Mouse (Mus musculus) small intestine, adult 10 weeks (tissue): ENCODE results near the gene Timp2. TPM values are rescaled to one million over a fixed set of nuclear protein-coding genes. Genes with fewer than 3 reads are reported as not detected.

ENCODE experiments used
- polyA plus RNA-seq: library from polyadenylated mRNA; stranded (reverse); fragments of 350-450 nt; fragmentation: Illumina TruSeq; extraction: RNeasy Lipid Tissue Mini Kit (QIAGEN cat#74804); gene quantifications from one replicate; pipeline ENCODE4 v1.2.3, GENCODE M21; 2014; ENCODE audit warnings: low replicate concordance

The Timp2 gene
- 16.7 TPM for polyA plus RNA-seq

GRCm38 (mm10) chr11:118355640-118356039 lies at the start of gene Timp2:
TSS of gene Timp2 (minus strand) at chr11:118355740.

GRCm38 (mm10) chr11:118401760-118402280 lies 46.3 kb upstream of the Timp2 start, which contains the start of gene Lgals3bp:
TSS of gene Lgals3bp (minus strand) at chr11:118402092.

GRCm38 (mm10) chr11:118342400-118342981 lies 13.0 kb downstream of the Timp2 start, which contains the start of gene Cep295nl:
TSS of gene Cep295nl (minus strand) at chr11:118342500.

GRCm38 (mm10) chr11:118289999-118290889 lies 65.3 kb downstream of the Timp2 start, which contains the start of gene Usp36:
TSS of gene Usp36 (minus strand) at chr11:118290244.

Other genes starting within 250 kb of the Timp2 start
- gene Dnah17, start 225.1 kb downstream of the Timp2 start, polyA plus RNA-seq = not detected
- gene Cyth1, start 107.1 kb downstream of the Timp2 start, polyA plus RNA-seq = 37.1 TPM
- gene Usp36, start 65.5 kb downstream of the Timp2 start, polyA plus RNA-seq = 1.8 TPM
- not detected for gene Cep295nl, start 13.2 kb downstream of the Timp2 start, polyA plus RNA-seq
- gene Lgals3bp, start 46.4 kb upstream of the Timp2 start, polyA plus RNA-seq = 38.8 TPM
- gene Cant1, start 63.3 kb upstream of the Timp2 start, polyA plus RNA-seq = 8.5 TPM
- 0.63 TPM for gene C1qtnf1, start 72.5 kb upstream of the Timp2 start, polyA plus RNA-seq
- 1.1 TPM for gene Engase, start 121.1 kb upstream of the Timp2 start, polyA plus RNA-seq